Mouse (Mus musculus) brown adipose tissue, adult 24 weeks (tissue): ENCODE data around the gene Appl2. TPM values are rescaled to one million over a fixed set of nuclear protein-coding genes. Genes with fewer than 3 reads are reported as not detected.
A peak's percentile ranks its signal among the peaks of the same experiment; 100 is the strongest.

Experiments
- H3K27ac ChIP-seq: fragments of 200-500 bp; replicated peaks from 2 replicates; pipeline ENCODE4 v1.5.1; 2012; ENCODE audit warnings: low read depth, mild to moderate bottlenecking, low read length
- H3K4me1 ChIP-seq: fragments of 200-500 bp; 2 replicates; pipeline ENCODE4 v1.6.1; 2012; ENCODE audit warnings: low read length, mixed read lengths; ENCODE audit not compliant: control insufficient read depth, insufficient read depth, insufficient read length
- H3K4me3 ChIP-seq: fragments of 200-500 bp; 2 replicates; pipeline ENCODE4 v1.5.1; 2012; ENCODE audit warnings: low read depth, mild to moderate bottlenecking, low read length, moderate library complexity; ENCODE audit not compliant: insufficient read depth
- polyA plus RNA-seq: library from polyadenylated mRNA; stranded (reverse); fragments of >200 nt; gene quantifications from 2 replicates; pipeline ENCODE4 v1.2.4, GENCODE M21; 2012; ENCODE audit not compliant: missing spikeins, insufficient read depth, insufficient read length

Gene Appl2
- polyA plus RNA-seq, 1 experiment, result 19.1 TPM

GRCm38 (mm10) chr10:83644167-83644566 lies 4.4 kb downstream of the Appl2 start:
- Histone ChIP-seq H3K4me1 (peaks cover 12% of the 10 kb centered on the region), H3K4me3 (no peak overlapping the region), H3K27ac (no peak overlapping the region)

GRCm38 (mm10) chr10:83641641-83642040 lies 6.9 kb downstream of the Appl2 start:
- H3K4me3 ChIP-seq, result no peak overlapping the region
- H3K4me1 ChIP-seq, result peaks cover 9% of the 10 kb centered on the region
- no peak overlapping the region for H3K27ac ChIP-seq

DNA sequence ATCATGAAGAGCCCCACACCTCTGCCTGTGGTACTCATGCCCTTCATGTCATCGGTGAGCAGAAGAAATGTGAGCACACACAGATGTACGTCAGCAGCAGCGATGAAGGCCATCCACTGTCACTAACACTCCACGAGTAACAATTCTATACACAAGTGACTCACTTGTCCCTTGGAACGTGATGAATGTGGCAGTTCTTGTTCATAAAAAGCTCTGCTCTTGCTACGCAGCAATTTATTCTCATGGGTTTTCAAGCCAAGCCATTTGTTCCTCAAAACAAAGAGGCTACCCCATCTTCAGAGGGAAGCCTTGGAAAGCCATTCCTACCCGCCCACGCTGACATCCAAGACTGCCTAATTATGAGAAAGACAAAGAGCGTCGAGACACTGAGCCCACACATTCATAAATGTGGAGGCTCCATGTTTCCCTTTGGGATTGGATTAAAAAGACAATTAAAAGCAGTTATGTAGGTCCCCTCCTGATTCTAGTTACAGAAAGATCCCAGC lies 8.6 kb downstream of the Appl2 start:
- H3K4me1 ChIP-seq, result peaks cover 4% of the 10 kb centered on the region; the same call in 1 of the 2 replicates
- H3K27ac ChIP-seq, result 0 out of 2 replicates have a peak overlapping the region, but pooled peaks have one; percentile 32

DNA sequence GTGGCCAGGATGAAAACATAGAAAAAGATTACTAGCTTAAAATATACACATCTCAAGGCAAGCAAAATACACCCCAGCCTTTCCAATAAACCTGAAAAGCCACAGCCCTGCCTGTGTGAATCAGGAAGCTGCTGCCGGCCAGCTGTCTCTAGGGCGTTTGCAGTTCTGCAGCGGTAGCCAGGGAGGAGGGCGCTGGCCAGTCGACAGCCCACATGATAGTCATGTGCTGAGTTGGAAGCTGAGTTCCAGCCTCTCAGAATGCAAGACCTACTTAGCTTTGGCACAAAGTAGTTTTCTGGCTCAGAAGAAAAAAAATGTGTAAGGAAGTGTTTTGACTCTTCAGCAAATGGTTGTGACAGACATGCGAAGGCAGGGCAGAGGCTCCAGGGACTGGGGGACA lies 11.2 kb downstream of the Appl2 start:
- H3K27ac ChIP-seq, result 0 out of 2 replicates have a peak overlapping the region, but pooled peaks have one; percentile 35
- no peak overlapping the region for H3K4me3 ChIP-seq
- peaks cover 4% of the 10 kb centered on the region; the same call in 1 of the 2 replicates for H3K4me1 ChIP-seq

More for the DNA sequence above, 8.6 kb downstream of the Appl2 start:
- no peak overlapping the region for H3K4me3 ChIP-seq

GRCm38 (mm10) chr10:83636191-83636590 lies 12.3 kb downstream of the Appl2 start:
- Histone ChIP-seq H3K4me3 (no peak overlapping the region), H3K27ac (no peak overlapping the region), H3K4me1 (peaks cover 4% of the 10 kb centered on the region; the same call in 1 of the 2 replicates)

GRCm38 (mm10) chr10:83634461-83634860 lies 14.1 kb downstream of the Appl2 start:
- no peak overlapping the region for H3K27ac ChIP-seq
- no peak overlapping the region for H3K4me3 ChIP-seq
- H3K4me1 ChIP-seq, result peaks cover 4% of the 10 kb centered on the region; the same call in 1 of the 2 replicates

DNA sequence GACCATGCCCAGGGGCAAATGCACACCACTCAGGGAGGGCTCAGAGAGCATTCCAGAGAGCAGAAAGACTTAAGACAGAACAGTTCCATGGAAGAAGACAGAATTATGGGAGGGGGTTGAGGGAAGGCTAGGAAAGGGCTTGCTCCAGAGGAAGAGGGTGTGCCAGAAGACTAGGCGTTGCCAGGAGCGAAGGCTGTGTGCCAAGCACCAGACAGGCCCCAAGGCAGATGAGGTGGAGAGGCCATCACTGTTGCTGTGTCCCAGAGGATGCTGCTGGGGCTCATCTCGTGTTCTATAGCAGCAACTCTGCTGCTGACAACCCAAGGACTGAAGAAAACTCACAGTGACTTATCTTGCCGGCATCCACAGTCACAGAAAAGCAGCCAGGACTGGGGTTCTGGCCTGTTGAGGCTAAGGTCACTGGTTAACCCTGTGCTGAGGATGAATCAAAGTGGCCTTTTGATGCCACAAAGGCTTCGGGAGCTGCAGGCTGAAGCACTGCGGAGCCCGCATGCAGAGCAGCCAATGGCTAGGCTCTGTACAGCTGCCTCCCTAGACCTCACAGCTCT lies 15.6 kb downstream of the Appl2 start:
- no peak overlapping the region for H3K27ac ChIP-seq
- H3K4me1 ChIP-seq, result peaks cover 2% of the 10 kb centered on the region; the same call in 1 of the 2 replicates
- H3K4me3 ChIP-seq, result no peak overlapping the region

DNA sequence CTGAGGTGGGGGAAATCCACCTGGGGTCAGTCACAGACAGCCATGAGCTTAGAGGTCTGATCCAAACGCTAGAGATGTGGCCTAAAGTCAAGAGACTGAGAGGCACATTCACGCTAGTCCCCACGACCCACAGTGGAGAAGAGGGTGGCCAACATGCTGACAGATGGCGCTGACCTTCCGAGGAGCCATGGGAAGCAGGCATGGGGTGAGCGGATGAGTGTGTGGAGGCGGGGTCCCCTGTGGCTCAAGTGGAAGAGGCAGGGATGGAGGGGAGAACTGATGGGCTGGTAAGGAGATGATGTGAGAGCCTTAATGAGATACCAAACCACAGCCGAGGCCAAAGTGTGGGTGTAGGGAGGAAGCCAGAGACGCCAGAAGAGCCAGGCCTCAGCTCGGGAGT lies 16.8 kb downstream of the Appl2 start:
- Histone ChIP-seq H3K4me3 (no peak overlapping the region), H3K27ac (no peak overlapping the region)

GRCm38 (mm10) chr10:83630899-83631298 lies 17.6 kb downstream of the Appl2 start:
- Histone ChIP-seq H3K4me3 (no peak overlapping the region), H3K4me1 (no peaks in the 10 kb centered on the region), H3K27ac (no peak overlapping the region)

More for the DNA sequence above, 16.8 kb downstream of the Appl2 start:
- H3K4me1 ChIP-seq, result no peaks in the 10 kb centered on the region

DNA sequence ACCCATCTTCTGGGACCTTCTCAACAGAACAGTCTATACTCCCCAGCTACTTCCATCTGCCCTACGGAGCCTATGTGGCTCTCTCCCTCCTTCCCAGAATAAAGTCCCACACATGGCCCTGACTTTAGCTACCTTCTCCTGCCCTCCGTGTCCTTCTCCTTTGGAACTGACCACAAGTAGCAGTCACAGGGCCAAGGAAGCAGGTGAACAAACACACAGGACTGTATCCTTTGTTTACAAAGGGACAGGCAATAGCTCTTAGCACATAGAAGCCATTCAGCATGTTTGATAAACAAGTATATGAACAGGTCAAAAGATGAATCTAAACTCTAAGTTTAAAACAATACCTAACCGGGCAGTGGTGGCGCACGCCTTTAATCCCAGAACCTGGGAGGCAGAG lies 18.7 kb downstream of the Appl2 start:
- Histone ChIP-seq H3K4me3 (no peak overlapping the region), H3K4me1 (no peaks in the 10 kb centered on the region), H3K27ac (no peak overlapping the region)

GRCm38 (mm10) chr10:83629190-83629781 lies 19.3 kb downstream of the Appl2 start:
- Histone ChIP-seq H3K4me3 (no peak overlapping the region), H3K4me1 (no peaks in the 10 kb centered on the region), H3K27ac (no peak overlapping the region)

GRCm38 (mm10) chr10:83628241-83628640 lies 20.3 kb downstream of the Appl2 start:
- Histone ChIP-seq H3K27ac (no peak overlapping the region), H3K4me3 (no peak overlapping the region), H3K4me1 (no peaks in the 10 kb centered on the region)

- Histone ChIP-seq H3K27ac (no peak overlapping the region), H3K4me3 (no peak overlapping the region), H3K4me1 (no peaks in the 10 kb centered on the region)
Measured at GRCm38 (mm10) chr10:83627113-83627687, 21.3 kb downstream of the Appl2 start.

GRCm38 (mm10) chr10:83624841-83625240 lies 23.7 kb downstream of the Appl2 start:
- no peaks in the 10 kb centered on the region for H3K4me1 ChIP-seq
- H3K27ac ChIP-seq, result no peak overlapping the region
- no peak overlapping the region for H3K4me3 ChIP-seq

DNA sequence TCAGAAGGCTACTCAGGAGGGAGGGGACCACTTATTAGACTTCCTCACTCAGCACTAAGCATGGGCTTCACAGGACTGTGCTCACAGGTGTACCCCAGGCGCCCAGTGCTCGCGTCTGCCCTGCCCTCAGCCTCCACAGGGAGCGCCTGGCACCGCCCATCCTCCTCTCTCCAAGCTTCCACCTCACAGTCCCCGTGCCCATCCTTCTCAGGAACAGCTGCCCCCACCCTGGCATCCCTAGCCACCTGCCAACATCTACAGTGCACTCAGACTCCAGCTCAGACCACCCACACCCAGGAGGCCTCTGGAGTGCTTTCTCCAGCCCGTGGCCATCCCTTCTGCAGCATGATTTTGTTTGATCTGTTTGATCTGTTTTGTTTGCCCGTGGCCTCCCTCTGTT lies 24.5 kb downstream of the Appl2 start:
- H3K27ac ChIP-seq, result no peak overlapping the region
- H3K4me1 ChIP-seq, result no peaks in the 10 kb centered on the region
- H3K4me3 ChIP-seq, result no peak overlapping the region
